Mouse (Mus musculus) layer of hippocampus, postnatal 10 days (tissue): ENCODE data around the gene Tmem179. TPM values are rescaled to one million over a fixed set of nuclear protein-coding genes. Genes with fewer than 3 reads are reported as not detected.

Experiments
- DNase-seq, 2 experiments: peaks; one replicate each; pipeline ENCODE4 v3.0.0; 2021; ENCODE audit warnings: low spot score in 2 of 2
- long read RNA-seq: library from polyadenylated mRNA; stranded (forward); transcript quantifications from one replicate; pipeline ENCODE4 v2.0.0, GENCODE M21; 2023
- total RNA-seq, 2 experiments: library from RNA; stranded (reverse); gene quantifications; 2 replicates each; pipeline ENCODE4 v1.2.3; 2021

The Tmem179 gene
- 100 to 1,000 TPM; 108 to 118 TPM for total RNA-seq
- long read RNA-seq, transcript Tmem179-201 (4 exons, 2,380 nt): major isoform, 134 of 156 reads
- long read RNA-seq, partial matches to known transcripts: 1 of 156 reads
- long read RNA-seq, other reads (novel, unspliced or antisense): 21 of 156 reads

DNA sequence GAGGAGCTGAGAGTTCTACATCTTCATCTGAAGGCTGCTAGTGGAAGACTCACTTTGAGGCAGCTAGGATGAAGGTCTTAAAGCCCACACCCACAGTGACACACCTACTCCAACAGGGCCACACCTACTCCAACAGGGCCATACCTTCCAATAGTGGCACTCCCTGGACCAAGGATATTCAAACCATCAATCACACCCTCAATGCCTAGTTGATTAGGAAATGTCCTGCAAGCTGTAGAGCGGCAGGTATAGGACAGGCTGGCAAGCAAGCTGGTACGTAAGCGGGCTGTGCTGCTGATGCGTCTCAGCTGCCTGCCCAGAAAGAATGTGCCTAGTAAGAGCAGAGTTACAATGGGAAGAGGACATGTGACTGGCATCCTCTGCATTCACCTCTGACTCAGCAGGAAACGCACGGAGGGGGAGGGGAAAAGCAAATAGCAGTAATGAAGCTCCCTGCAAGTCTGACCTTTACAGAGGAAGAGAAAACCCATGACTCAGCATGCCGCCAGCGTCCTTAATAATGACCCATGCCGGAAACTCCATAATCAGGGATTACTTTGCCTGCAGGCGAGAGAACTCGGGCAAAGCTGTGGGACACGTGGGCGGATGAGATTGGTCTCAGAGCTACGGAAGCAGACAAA lies at the start of gene Tmem179:
TSS of gene Tmem179 (minus strand) at position 51 of the 641 bp plus-strand sequence.
- no peak for DNase-seq

DNA sequence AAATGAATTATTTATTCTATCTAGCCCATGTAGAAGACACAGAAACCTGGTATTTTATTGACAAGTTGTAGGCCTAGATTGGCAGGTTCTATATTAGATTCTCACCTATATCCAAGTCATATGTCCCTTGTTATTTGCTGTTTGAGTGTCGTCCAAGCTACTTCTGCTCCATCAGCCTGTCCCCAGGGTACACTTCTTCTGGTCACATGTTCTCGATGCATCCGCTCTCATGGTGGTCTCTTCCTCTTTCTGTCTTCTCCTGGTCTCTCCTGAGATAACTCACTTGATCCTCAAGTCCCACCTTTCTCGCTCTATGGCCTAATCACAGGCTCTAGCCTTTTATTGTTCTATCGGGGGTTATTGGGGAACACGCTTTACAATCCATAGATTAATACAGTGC lies 46.5 kb upstream of the Tmem179 start:
- no peak for DNase-seq

DNA sequence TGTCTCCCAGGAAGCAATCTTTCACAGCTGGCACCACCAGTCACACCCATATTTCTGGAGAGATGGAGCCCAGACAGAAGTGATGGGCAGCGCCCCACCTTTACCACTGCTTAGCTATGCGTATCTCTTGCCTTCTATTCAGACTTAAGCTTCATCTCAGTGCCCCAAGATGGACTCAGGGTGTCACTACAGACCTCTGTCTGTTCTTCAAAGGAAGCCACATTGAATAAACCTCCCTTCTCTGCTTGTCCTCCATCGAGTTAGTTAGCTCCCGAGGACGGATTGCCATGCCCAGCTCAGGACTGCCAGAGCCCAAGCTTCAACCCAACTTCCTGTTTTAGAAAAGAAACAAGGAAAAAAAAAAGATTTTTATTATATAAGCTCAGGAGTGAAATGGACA lies 45.9 kb upstream of the Tmem179 start:
- DNase-seq: no peak

DNA sequence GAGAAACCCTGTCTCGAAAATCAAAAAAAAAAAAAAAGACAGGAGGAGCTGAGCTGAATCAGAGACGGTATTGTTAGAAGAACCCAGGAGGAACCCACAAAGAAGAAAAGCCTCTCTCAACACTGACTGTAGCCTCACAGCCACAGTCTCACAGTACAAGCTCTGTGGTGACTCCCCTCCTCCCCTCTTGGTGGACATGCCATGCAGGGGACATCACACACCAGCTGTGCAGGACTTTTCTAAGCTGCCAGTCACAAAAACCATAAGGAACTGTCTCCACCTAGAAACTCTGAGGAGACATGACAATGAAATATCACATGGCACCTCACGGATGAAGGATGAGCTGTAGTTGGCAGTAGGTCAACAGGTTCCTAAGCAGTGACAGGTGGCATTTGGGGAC lies 44.6 kb upstream of the Tmem179 start:
- DNase-seq: no peak

DNA sequence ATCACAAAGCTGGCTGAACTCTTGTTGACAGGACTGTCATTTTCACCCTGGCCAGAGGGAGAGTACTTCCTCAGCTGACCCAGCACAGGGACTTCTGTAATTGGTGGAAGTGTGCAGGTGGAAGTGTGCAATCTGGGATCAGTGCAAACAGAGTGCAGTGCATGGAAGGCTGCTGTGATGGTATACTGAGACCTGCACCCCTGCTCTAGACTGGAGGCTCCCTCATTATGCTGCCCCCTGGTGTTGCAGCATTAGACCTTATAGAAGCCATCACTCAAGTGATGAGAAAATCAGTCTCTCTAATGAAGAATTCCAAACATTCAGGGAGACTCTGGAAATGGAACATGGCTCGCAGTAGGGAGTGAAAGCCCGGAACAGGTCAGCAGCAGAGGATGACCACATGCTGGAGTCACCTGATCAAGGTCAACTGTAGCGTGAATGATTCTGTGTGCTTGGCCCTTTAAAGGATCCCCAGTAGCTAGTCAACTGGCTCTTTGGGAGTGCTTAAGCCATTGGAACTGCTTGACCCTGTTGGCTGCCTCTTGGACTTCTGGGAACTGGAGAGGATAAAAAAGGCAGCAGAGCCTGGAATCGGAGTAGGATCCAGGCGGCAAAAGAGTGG lies 43.7 kb upstream of the Tmem179 start:
- DNase-seq: no peak

DNA sequence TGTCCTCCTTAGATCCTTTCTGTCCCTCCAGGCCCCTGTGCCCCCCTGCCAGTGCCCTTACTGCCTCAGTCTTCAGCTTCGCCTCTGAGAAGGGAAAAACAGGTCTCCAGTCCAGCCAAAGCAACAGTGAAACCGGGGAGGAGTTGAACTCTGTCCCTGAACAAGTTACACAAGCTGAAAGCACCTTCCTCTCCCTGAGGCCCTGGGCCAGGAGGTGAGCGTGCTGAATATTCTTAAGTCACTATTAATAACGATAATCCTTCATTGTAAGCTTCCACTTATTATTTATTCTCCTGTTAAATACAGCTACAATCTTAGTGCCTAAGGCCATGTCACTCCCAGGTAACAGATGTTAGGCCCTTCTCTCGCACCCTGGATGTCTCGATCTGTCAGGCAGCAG lies 43.1 kb upstream of the Tmem179 start:
- no peak for DNase-seq

DNA sequence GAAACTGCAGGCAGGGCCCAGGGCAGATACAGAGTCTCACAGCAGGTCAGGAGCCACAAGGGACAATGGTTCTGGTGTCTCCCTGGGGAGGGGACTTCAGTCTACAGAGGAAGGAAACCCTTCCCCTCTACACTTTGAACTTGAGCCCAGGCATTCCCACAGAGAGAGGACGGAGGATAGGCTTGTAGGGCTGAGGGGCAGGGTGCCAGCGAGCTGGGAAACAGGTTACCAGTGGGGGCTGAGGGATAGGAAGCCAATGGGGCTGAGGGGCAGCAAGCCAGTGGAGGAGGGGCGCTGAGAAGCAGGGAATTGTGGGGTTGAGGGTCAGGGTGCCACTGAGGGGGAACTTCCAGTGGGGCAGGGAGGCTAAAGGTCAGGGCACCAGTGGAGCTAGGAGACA lies 42.7 kb upstream of the Tmem179 start:
- no peak for DNase-seq

DNA sequence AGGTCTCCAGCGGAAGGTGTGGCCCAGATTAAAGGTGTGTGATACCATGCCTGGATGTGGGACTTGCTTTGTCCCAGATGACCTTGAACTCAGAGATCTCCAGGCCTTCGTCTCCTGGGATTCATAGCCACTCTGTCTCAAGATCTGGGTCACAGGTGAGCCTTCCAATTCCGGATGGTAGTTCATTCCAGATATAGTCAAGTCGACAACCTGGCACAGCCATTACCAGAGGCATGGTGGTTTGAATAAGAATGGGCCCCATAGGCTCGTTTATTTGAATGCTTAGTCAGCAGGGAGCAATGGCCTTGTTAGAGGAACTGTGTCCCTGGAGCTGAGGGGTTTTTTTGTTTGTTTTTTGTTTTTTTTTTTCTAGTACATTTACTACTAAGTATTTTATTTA lies 40.7 kb upstream of the Tmem179 start:
- no peak for DNase-seq

DNA sequence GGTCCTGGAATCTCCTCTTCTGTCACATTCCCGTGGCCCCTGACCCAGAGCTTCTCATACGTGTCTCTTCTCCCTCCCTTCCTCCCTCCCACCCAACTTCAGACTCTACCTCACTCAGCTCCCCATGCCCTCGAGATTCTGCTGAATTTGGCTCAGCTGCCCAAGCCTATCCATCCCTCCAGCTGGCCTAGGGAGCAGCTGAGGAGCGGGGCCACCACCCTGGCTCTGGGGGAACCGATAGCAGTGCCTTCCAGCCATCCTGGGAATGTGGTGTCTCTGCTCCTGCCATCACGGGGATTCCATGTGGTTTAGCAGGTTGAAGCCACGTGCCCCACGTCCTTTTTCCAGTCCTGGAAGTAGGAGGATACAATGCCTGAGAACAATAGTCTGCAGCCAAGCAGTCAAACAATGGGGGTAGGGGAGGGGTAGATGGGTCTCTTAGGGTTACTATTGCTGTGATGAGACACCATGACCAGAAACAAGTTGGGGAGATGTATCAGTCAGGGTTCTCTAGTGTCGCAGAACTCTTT lies 40.0 kb upstream of the Tmem179 start:
- no peak for DNase-seq

DNA sequence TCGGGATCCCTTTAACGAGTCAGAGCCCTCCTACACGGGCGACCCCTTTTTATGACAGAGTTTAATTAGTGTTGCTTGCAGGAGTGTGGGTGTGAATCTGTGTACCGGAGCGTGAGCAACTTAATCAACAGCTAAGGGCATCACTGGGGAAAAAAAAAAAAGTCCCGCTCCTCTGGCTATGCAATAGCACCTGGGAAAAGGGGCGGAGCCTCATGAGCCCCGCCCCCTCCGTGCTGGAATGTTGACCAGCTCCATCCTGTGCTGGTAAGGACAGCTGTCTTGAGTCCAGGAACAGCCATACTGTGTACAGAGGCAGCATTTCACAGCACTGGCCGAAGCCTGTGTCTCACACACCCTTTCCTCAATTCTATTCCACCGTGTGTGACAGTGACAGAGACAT lies 38.4 kb upstream of the Tmem179 start:
- no peak for DNase-seq

DNA sequence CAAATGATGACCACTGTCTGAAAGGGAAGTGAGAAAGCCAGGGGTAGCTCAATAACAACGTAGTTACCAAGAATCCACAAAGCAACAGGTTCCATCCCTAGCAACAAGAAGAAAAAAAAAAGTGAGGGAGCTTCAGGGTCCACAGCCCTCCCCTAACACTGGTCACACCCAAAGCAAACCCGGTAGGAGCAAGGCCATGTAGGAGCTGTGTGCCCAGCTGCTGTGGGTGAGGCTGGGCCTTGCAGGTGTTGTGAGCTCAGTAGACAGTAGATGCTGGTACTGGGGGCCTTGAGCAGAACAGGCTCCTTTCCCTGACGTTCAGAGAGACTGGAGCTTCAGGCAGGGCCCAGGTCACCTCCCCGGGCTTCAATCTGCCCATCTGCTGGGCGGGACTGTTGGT lies 36.0 kb upstream of the Tmem179 start:
- DNase-seq: no peak

DNA sequence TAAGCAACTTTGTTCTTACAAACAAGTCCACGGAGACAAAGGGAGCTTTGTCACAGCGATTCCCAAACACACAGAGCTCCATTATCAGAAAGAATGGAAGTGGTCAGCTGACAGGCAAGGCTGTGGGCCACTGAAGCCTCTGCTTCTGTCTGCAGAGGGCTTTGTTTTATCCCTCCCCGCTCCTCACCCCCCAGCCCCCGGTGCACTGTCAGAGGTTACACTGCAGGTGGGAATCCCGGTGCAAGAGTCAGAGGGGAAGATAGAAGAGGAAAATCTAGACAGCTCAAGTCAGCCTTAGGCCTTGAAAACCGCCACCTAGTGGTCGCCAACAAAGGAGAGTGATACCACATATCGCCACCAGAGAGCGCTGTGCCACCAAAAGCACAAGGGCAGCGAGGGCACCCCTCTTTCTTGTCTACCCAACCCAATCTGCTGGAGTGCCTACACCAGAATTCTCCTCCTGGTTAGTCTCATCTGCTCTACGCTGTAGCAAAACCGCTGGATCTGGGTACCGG lies 35.4 kb upstream of the Tmem179 start:
- DNase-seq: peak; percentile 97

DNA sequence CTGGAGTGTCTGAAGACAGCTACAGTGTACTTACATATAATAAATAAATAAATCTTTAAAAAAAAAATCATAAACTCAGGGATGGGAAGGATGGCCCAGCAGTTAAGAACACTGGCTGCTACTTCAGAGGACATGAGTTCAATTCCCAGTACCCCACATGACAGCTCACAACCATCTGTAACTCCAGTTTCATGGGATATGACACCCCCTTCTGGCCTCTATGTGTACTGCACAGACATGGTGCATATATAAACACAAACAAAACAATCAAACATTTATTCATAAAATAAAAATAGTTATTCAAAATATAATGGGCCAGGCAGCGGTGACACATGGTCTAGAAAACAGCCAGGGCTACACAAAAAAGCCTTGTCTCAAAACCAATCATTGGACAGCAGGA lies 32.7 kb upstream of the Tmem179 start:
- DNase-seq: no peak

DNA sequence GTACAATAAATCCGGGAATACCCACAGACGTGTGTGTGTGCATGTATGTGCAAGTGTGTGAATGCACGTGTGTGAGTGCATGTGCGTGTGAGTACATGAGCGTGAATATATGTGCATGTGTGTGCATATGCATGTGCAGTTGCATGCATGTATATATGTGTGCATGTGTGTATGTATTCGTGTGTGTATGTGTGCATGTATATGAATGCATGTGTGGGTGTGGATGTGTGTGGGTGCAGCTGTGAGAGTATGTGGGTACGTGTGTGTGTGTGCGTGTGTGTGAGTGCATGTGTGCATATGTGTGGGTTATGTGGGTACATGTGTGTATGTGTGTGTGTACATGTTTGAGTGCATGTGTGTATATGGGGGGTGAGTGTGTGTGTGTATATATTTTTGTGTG lies 29.6 kb upstream of the Tmem179 start:
- no peak for DNase-seq

DNA sequence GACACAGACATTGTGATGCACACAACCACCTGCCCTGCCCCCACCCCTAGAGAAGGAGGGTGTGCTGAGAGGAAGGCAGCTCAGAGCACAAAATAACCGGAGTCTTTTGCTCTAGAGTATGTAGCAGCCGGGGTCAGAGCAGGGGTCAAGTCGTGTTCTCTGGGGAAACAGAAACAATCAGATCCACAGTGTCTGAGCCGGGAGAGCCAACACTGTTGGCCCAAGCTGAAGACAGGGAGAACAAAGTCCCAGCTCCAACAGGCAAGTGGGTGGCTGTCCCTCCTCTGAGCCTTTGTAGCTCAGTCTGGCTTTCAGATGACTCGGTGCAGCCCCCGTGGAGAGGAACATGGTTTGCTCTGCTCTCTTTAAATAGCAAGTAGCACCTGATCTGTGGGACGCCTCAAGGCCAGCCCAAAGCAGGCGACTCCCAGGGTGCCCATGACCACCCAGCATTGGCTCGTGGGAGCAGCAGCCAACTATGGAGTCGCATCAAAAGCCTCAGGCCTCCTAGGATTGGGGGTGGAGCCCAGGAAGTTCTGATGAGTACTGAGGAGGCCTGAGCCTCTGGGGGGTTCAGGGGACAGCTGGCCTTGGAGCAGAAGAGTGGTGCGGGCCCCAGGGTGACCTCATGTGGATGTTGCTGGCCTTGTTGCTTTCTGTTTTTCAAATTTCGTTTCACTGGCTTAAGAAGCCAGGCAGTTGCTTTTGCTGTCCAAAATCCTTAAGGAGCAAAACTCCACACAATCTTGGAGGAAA lies 28.6 kb upstream of the Tmem179 start:
- no peak for DNase-seq

DNA sequence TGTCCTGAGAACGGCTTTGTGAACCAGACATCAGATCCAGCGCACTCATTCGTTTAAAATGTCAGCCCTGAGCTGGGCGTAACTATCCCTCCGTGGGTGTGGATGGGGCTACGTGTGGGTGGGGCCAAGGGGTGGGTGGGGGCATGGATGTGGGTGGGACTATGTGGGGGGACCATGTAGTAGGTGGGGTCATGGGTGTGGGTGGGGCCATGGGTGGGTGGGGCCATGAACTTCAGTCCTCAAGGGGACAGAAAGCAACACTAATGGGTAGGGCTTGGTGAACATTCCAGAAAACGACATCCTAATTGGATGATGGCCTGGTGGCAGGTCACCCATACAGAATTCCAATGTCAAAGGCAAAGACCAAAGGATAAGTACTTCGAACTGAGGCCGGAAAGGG lies 27.4 kb upstream of the Tmem179 start:
- no peak for DNase-seq

DNA sequence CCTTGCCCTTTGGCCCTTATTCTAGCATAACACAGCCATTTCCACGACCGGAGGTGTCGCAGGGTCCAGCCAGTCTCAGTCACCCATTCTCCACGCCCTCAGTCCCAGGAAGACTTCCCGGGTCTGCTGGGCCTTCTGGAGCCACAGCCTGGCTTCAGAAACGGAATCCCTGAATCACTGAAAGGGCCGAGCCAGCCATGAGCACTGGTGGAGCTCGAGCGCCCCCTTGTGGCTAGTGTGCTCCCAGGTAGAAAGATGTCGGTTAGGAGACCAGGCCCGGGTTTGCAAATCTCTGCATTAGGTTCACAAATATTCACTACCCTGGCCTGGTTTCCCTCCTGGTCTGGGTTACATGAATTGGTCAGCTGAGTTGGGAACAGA lies 26.4 kb upstream of the Tmem179 start:
- peak; percentile 97 to 98 for DNase-seq

DNA sequence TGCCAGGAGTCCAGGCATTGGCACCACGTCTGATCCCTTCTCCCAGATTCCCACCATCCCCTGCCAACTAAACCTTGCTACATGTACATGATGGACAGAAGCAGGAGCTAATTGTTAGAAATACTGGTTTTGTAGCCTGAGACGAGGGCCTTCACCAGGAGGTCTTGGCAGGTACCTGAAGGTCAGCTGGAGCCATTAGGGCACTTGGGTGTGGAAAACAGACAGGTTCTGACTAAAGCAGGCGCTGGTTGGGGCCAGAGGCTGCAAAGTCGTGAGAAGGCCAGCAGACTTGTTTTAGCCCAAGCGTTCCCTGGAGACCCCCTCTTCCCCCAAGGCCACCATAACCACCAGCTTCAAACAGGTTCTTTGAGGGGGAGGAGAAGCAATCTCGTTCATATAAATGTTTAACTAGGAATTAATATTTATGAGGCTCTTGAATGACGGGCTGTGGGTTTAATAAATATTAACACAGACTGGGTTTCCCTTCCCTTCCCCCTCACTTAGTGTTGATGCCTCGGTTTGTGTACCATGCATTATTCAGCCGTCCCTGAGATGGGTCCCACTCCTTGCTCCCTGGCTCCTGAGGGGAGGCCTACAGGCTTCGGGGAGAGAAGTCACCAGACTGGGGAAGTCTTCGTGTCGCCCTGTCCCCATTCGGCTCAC lies 25.8 kb upstream of the Tmem179 start:
- DNase-seq: peak in 1 of 2 experiments; percentile 22

DNA sequence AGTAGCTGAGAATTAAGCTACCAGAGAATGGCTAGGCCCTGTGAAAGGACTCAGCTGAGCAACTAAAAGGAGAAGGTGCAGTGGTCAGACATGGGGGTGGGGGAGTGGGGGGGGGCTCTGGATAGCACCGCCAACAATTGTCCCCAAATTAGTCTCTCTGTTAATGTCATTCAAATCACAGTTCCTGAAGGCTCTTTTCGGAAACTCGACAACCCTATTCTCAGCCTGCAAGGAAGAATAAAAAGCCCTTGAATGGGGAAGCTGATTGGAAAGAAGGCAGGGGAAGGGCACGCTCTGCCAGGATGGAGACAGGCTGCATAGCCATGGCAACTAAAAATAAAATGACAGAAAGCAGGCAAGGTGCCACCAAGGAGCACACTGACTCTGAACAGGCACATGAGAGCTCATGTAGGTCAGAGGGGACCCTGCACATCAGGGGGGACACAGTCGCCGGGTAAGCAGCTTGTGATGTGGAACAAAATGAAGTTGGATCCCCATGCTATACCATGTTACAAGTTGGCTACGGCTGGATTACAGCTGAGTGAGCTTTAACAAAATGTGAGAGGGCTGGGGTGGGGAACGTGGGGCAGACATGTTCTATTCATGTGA lies 25.0 kb upstream of the Tmem179 start:
- peak; percentile 51 to 59 for DNase-seq

DNA sequence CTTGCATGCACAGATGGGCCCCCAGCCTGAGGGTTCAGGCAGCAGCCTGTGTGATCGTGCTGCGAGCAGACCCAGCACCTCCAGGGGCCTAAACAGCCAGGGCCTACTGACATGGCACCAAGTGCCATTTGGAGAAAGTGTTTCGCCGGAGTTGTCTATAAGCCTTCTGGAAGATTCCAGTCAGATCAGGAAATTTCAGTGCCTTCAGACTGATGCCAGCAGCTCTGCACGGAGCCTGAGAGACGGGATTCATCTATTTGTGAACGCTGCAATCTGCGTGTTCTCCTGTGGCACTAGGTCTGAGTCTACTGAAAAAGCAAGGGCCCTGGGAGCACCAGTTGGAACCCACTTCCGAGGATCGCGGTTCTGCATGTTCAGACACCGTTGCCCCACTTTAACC lies 23.8 kb upstream of the Tmem179 start:
- DNase-seq: no peak

DNA sequence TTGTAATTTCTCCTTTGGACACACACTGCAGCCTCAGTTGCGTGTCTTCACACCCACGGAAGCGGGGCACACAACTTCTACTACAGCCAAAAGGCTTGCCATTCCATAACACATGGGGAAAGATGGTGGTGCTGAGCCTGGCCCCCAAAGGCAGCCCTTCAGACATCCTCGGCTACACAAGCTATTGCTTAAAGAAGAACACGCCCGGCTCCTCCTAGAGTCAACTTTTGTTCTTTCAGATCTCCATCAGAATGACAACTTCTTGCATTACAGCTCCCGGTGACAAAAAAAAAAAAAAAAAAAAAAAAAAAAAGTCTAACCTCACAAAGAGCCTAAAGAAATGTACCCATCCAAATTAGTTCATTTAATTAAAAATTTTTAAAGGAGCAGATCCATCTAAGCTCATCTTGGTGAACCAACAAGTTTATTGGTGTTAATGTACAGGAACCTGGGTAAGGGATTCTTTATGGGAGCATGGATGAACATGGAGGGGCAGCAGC lies 23.0 kb upstream of the Tmem179 start:
- DNase-seq: no peak
